Mouse (Mus musculus) monocyte, adult 5-6 weeks (primary cell): Measurements from ENCODE around the gene Egln1. TPM values are rescaled to one million over a fixed set of nuclear protein-coding genes. Genes with fewer than 3 reads are reported as not detected.

Source experiments
- ATAC-seq: fragments of 153-309, 156-312 bp; replicated peaks from 2 replicates; pipeline ENCODE4 v1.8.0; 2017; ENCODE audit warnings: mild to moderate bottlenecking; ENCODE audit not compliant: low TSS enrichment, insufficient number of reproducible peaks, severe bottlenecking, poor library complexity, low FRiP score
- total RNA-seq: library from RNA; stranded (forward); fragments of 200-1000, 200-491, 200-594 nt; gene quantifications from 3 replicates; pipeline ENCODE4 v1.2.3, GENCODE M21; 2017

The Egln1 gene
- total RNA-seq, 1 experiment from 2014 or later: 24.5 TPM

- no peak for ATAC-seq
These were observed 939 bp upstream of the Egln1 start for GRCm38 (mm10) chr8:124950069-124950456.

DNA sequence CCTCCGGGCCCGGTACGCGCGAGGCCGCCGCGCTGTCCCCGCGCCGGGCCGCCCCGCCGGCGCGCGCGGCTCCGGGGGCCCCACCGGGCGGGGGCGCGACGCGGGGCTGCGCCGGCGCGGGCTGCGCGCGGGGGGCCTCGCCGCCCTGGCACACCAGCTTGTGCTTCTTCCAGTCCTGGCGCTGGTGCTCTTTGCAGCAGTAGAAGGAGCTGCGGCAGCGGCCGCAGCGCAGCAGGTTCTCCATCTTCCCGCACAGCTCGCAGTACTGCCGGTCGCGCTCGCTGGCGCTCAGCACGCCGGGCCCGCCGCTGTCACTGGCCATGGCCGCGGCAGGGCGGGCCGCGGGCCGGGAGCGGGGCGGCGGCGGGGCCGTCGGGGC is 402 bp downstream of the Egln1 start:
- ATAC-seq: no peak

DNA sequence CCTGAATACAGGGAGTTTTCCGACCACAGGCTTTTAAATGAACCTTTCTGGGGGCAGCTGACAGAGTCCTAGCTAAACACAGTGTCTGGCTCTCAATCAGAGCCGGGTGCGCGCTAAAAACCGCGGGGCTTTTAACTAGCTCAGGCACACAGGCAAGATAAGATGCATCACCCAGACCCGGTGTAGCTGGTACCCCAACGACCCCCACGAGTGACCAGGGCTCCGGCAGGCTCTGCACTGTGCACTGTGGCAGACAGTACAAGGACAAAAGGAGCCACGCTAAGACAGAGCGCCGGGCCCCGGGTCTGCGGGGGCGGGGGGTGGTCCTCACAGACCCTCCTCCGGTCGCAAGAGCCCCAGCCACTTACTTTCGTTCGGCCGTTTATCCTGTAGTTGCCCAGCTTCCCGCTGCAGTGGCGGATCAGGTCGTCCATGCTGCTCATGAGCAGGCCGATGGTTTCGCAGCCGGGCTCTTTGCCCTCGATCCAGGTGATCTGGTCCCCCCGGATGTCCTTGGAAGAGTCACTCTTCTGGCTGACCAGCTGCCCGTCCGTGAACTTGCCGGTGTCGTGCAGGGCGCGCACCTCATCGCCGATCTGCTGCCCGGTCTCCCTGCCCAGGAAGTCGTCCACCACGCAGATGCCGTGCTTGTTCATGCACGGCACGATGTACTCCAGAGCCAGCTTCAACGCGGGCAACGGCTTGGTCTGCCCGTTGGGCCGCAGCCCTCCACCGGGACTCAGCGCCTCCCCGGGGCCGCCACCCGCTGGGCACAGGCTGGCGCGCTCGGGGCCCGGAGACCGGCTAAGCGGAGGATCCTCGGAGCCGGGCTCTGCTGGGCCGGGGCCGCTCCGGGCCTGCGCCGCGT is 1.0 kb downstream of the Egln1 start:
- ATAC-seq: 0 out of 2 replicates have a peak, but pooled peaks have one; percentile 16

DNA sequence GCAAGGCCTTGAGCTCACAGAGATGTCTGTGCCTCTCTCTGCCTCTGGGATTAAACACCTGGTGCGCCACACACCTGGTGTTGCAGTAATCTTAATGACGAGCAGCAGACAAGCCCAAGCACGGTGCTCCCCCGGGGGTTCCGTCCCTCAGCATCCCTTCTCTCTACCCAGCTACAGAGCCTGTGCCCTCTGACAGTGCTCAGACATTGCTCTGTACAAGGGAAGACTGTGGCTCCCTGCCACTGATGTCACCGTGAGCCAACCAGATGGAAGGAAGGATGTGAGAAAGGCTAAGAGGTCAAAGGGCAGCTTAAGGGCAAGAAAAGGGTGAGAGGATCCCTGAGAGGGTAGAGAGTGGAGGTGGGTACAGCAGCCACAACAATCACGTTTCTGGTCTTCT is 4.7 kb downstream of the Egln1 start:
- no peak for ATAC-seq

GRCm38 (mm10) chr8:124943801-124944200 is 5.3 kb downstream of the Egln1 start:
- ATAC-seq: no peak

DNA sequence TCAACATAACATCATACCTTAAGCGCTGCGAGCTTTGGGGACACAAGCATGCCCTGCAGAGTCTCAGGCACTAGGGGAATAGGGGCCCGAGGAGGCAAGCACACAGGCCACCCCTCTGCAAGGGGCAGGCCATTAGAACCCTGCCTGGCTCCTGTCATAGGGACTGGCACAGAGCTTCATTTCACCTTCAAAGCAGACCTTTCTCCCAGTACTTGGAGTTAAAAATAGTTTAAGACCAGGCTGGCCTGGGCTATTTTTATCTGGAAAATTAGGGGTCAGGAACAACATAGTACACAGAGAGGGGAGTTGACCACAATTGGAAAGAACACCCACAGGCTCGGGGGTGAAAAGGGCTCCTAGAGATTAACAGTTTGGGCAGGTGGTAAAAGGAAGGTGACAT is 11.8 kb downstream of the Egln1 start:
- ATAC-seq: no peak

DNA sequence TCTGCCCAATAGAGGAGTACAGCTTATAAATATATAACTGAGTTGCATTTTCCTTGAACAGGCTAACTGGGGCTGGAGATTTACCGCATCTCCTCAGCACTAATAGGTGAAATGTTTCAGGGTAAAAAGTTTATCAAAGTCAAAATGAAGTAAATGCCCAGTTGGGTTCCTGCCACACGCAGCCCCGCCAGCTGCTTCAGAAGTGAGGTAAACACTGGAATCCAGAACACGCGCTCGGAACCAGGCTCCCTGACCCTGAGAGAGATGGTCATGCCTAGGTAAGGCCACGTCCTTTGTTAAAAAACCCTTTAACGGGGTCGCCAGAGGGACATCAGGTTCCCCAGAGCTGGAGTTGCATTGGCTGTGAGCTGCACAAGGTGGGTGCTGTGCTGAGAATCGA is 12.4 kb downstream of the Egln1 start:
- ATAC-seq: no peak

GRCm38 (mm10) chr8:124935116-124935515 is 14.0 kb downstream of the Egln1 start:
- ATAC-seq: no peak

GRCm38 (mm10) chr8:124932435-124932834 is 16.7 kb downstream of the Egln1 start:
- ATAC-seq: no peak

DNA sequence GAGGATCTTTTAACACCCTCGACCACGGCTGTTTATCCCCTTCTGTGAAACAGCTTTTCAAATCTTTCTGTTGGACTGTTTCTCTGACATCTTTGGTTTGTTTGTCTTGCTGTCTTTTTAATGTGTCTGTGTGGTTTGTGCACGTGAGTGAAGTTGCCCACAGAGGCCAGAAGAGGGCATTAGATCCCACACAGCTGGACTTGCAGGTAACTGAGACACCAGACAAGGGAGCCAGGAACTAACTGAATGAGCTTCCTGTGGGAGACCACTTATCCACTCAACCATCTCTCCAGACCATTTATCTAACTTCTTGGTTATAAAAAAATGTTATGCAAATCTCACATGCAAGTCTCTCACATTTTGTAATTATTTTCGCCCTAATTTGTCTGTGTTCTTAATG is 18.5 kb downstream of the Egln1 start:
- no peak for ATAC-seq

DNA sequence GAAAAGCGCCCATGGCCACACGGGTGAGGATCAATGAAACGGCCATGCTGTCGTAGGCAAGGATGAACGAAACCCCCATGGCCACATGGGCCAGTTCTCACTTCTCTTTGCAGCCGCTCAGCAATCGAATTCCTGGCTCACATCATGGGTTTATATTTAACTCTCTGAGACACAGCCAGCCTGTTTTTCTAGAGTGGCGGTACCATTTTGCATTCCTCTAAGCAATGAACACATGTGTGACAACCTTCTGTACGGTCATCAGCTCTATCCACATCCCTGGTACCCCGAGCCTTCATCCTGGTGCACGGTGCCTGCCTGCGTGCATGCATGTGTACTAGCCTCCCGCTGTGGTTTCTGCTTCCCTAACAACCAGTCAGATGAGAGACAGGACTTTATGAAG is 19.0 kb downstream of the Egln1 start:
- no peak for ATAC-seq

DNA sequence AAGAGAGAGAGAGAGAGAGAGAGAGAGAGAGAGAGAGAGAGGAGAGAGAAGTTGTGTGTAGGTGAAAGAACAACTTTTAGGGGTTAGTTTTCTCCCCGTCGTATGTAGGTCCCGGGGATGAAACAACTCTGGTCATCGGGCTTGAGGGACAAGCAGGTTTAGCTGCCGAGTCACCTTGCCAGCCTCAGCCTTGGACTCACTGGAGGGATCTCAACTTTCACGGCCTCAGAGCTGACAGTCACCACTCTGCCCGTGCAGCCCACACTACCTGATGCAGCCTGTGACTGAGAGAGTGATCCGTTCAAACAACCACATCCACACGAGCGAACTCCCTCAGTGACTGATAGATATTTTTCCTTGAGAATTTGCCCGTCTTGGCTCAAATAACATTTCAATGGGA is 20.1 kb downstream of the Egln1 start:
- no peak for ATAC-seq

DNA sequence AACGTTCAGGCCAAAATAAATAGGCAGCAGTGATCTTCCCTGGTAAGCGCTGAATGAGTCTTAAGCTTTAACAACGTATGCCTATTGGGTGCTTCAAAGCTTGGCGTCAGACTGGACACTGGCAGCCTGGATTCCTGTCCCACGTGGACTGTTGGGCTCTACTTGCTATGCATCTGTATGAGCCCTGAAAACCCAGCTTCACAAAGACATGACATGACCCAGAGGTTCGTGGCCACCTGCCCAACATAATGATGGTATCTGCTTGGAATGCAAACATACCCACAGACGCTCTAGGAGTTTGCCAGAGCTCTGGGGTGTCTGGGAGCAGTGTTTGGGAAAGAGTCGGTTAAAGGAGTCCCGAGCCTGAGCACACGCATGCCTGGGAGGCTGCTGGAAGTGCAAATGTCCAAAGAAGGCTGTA is 22.8 kb downstream of the Egln1 start:
- ATAC-seq: no peak

DNA sequence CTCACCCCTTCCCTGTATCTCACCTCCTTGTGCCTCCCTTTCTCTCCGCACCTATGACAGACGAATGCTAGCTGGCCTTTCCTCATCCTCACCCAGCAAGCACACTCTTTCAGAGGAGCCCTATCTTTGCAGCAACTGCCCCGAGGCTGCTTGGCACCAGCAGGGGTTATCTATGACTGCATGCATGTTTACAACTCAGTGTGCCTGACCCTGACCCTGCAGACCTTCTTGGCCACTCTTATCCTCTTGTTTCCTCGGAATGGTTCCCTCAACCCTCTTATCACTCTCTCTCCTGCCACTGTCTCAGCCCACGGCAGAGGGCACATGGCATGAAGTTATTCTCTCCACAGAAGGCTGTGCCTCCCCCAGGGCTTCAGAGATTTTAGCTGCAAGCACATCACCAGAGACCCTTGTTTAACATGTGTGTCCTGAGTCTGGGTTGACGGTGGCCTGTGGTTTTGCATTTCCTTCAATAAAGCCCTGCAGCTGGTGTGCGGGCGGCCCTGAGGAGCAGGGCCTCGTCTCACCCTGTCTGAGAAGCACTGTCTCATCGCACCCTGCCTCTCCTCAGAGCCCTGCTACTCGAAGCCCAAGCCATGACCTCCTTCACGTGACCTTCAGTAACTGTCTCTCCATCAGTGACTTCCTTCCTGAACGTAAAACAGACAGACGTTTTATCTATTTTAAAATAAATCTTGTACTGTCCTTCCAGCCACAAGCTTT is 23.4 kb downstream of the Egln1 start:
- no peak for ATAC-seq

GRCm38 (mm10) chr8:124923971-124924652 is 25.0 kb downstream of the Egln1 start:
- ATAC-seq: no peak; the same call in 1 of the 2 replicates

GRCm38 (mm10) chr8:124922490-124923089 is 26.5 kb downstream of the Egln1 start:
- ATAC-seq: no peak

DNA sequence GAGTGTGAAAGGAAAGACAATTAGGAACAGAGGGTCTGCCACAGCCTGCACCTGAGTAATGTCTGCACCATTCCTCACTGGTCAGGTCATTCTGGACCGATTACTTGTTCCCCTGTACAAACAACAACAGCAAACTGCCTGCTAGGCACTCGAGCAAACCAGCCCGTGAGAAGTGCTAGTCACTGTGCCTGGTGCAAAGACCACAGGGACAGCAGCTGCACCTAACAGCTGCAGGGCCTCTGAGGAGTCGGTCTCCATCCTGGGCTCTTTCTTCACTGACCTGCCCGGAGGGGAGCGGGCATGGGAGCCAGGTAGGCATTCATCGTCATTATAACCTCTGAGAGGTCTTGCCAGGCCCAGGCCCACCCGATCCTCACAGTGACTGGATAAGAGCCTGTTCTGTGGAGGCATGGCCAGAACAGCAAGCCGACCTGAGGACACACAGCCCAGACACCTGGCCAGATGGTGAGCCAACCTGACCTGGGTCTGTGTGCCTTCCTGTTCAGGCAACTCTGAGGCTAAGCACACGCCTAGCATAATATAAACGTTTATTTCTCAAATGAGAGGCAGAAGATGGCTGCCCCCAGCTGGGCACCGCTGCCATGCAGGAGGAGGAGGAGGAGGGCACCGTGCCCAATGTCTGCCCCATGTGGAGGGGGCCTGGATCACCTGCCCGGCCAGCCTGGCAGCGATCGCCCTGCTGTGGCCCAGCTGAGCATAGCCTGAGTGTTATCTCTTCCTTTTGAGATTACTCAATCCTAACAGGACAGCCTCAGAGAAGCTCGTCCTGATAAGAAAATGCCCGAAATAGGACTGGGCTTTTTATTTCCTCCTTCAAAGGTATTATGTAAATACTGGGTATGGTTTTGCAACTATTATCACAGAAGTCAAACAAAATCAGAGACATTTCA is 27.5 kb downstream of the Egln1 start:
- ATAC-seq: peak; percentile 27; the same call in 1 of the 2 replicates
